Mouse (Mus musculus) lung, adult 2 months (tissue): ENCODE measurements around the gene Fbxl16.

Experiments
- CTCF ChIP-seq: fragments of 200-500 bp; IDR thresholded peaks from 2 replicates; pipeline ENCODE4 v1.5.1; 2011; ENCODE audit warnings: mild to moderate bottlenecking, low read length, control low read depth; ENCODE audit not compliant: insufficient read depth
- POLR2A ChIP-seq: fragments of 200-500 bp; IDR thresholded peaks from 2 replicates; pipeline ENCODE4 v1.6.1; 2011; ENCODE audit warnings: low read depth, mild to moderate bottlenecking, control low read depth, low read length, borderline replicate concordance; ENCODE audit errors: extremely low read depth

GRCm38 (mm10) chr17:25838904-25839303, 30.0 kb downstream of the Fbxl16 start:
- TF ChIP-seq CTCF (no peak), POLR2A (no peak)
